Mouse (Mus musculus) right cerebral cortex, postnatal 36 days (tissue): Measurements from ENCODE around the gene Yipf2.

Source experiments
- DNase-seq, 2 experiments: peaks; one replicate each; pipeline ENCODE4 v3.0.0; 2022; ENCODE audit warnings: low spot score in 2 of 2, mixed read lengths in 1 of 2

Gene Yipf2

GRCm38 (mm10) chr9:21592703-21593121 lies at the start of gene Yipf2, which contains the start of gene Timm29:
Gene Yipf2 (minus strand): TSS chr9:21592828.
Gene Timm29 (plus strand): TSS chr9:21592722.
- peak; percentile 87 to 93 for DNase-seq

GRCm38 (mm10) chr9:21639031-21639430 lies 46.4 kb upstream of the Yipf2 start:
- DNase-seq = no peak

- no peak for DNase-seq
Observed at GRCm38 (mm10) chr9:21635639-21636038, 43.0 kb upstream of the Yipf2 start.

GRCm38 (mm10) chr9:21633106-21633505 lies 40.5 kb upstream of the Yipf2 start:
- DNase-seq = no peak

- peak; percentile 42 to 43 for DNase-seq
Observed at GRCm38 (mm10) chr9:21630673-21631072, 38.0 kb upstream of the Yipf2 start.

GRCm38 (mm10) chr9:21627145-21627795 lies 34.6 kb upstream of the Yipf2 start:
- no peak for DNase-seq

- no peak for DNase-seq
Observed at GRCm38 (mm10) chr9:21626571-21626970, 33.9 kb upstream of the Yipf2 start.

GRCm38 (mm10) chr9:21625342-21626339 lies 33.0 kb upstream of the Yipf2 start:
- no peak for DNase-seq

- DNase-seq = no peak
Observed at GRCm38 (mm10) chr9:21622676-21623075, 30.0 kb upstream of the Yipf2 start.

- no peak for DNase-seq
Observed at GRCm38 (mm10) chr9:21620229-21620628, 27.6 kb upstream of the Yipf2 start.

- no peak for DNase-seq
Observed at GRCm38 (mm10) chr9:21617066-21617465, 24.4 kb upstream of the Yipf2 start.

GRCm38 (mm10) chr9:21616232-21616781 lies 23.7 kb upstream of the Yipf2 start:
- peak; percentile 78 to 85 for DNase-seq

- peak; percentile 99 to 100 for DNase-seq
Observed at GRCm38 (mm10) chr9:21615617-21616231, 23.1 kb upstream of the Yipf2 start, which contains the start of gene Smarca4. Gene Smarca4 (plus strand): TSS chr9:21616169.

- no peak for DNase-seq
Observed at GRCm38 (mm10) chr9:21614864-21615616, 22.4 kb upstream of the Yipf2 start.

- DNase-seq = no peak
Observed at GRCm38 (mm10) chr9:21609861-21610260, 17.2 kb upstream of the Yipf2 start.

- DNase-seq = no peak
Observed at GRCm38 (mm10) chr9:21606648-21607047, 14.0 kb upstream of the Yipf2 start.

- no peak for DNase-seq
Observed at GRCm38 (mm10) chr9:21605865-21606264, 13.2 kb upstream of the Yipf2 start.

- no peak for DNase-seq
Observed at GRCm38 (mm10) chr9:21604119-21604518, 11.5 kb upstream of the Yipf2 start.

GRCm38 (mm10) chr9:21601722-21602399 lies 9.2 kb upstream of the Yipf2 start:
- no peak for DNase-seq

GRCm38 (mm10) chr9:21601073-21601472 lies 8.4 kb upstream of the Yipf2 start:
- DNase-seq = no peak
